Mouse (Mus musculus): ENCODE data around the gene Stox2.

The Stox2 gene

GRCm38 (mm10) chr8:47182292-47182691 lies 263.9 kb downstream of the Stox2 start:
- DNase-seq (ENCODE audit: low spot score in 2 of 2), result no peak

GRCm38 (mm10) chr8:47181032-47181698 lies 265.0 kb downstream of the Stox2 start:
- no peak for DNase-seq (ENCODE audit: low spot score in 2 of 2)

- DNase-seq (ENCODE audit: low spot score in 2 of 2), result no peak
Observed at GRCm38 (mm10) chr8:47180181-47180580, 266.0 kb downstream of the Stox2 start.

GRCm38 (mm10) chr8:47178785-47179184 lies 267.4 kb downstream of the Stox2 start:
- no peak for DNase-seq (ENCODE audit: low spot score in 2 of 2)

- DNase-seq (ENCODE audit: low spot score in 2 of 2), result no peak
Observed at GRCm38 (mm10) chr8:47173823-47174222, 272.3 kb downstream of the Stox2 start.

GRCm38 (mm10) chr8:47172848-47173247 lies 273.3 kb downstream of the Stox2 start:
- DNase-seq (ENCODE audit: low spot score in 2 of 2), result no peak

GRCm38 (mm10) chr8:47160688-47161087 lies 285.5 kb downstream of the Stox2 start:
- DNase-seq (ENCODE audit: low spot score in 2 of 2), result no peak

- DNase-seq (ENCODE audit: low spot score in 2 of 2), result no peak
Observed at GRCm38 (mm10) chr8:47154521-47154920, 291.6 kb downstream of the Stox2 start.

- DNase-seq (ENCODE audit: low spot score in 2 of 2), result no peak
Observed at GRCm38 (mm10) chr8:47145258-47145657, 300.9 kb downstream of the Stox2 start.

- no peak for DNase-seq (ENCODE audit: low spot score in 2 of 2)
Observed at GRCm38 (mm10) chr8:47136047-47136446, 310.1 kb downstream of the Stox2 start.

GRCm38 (mm10) chr8:47135586-47135985 lies 310.6 kb downstream of the Stox2 start:
- no peak for DNase-seq (ENCODE audit: low spot score in 2 of 2)

- no peak for DNase-seq (ENCODE audit: low spot score in 2 of 2)
Observed at GRCm38 (mm10) chr8:47134736-47135135, 311.4 kb downstream of the Stox2 start.

GRCm38 (mm10) chr8:47133381-47133780 lies 312.8 kb downstream of the Stox2 start:
- no peak for DNase-seq (ENCODE audit: low spot score in 2 of 2)

Measured in urinary bladder, postnatal 36 days (tissue).